Mouse (Mus musculus): Measurements from ENCODE around the gene Fgfr2.
"Not testable (repeated sequence)": the region's sequence is repeated elsewhere in the genome, so short reads cannot be mapped to it uniquely, and the experiment has no call there.

Gene Fgfr2

DNA sequence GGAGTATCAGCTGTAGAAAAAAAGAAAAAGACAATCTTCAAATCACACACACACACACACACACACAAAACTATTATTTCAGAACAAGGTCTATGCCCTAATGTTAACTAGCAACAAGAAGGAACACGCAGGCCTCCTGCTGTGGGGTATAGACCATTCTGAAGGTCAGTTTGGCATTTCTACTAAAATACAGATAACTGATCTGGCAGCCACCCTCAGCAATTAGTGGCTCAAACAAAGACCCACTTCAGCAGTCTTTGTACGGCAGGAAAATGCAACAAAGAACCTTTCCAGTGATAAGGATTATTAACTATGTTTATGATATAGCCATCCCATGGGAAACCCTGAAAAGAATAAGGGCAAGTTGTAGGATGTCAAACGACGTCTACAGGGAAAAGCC is 2586.1 kb downstream of the Fgfr2 start:
- no peak overlapping the region for H3K4me3 ChIP-seq (replicated peaks; ENCODE audit: low read length)
- TF ChIP-seq POU5F1 (IDR thresholded peaks at IDR 0.05; ENCODE audit: borderline replicate concordance, low read length), result no peak
- no peak for TF ChIP-seq CTCF (conservative IDR thresholded peaks at IDR 0.05; ENCODE audit: low read length)
- TF ChIP-seq NANOG (IDR thresholded peaks at IDR 0.05; ENCODE audit: borderline replicate concordance, low read length), result no peak
- peaks cover 95% of the 10 kb centered on the region for H3K36me3 ChIP-seq (ENCODE audit: insufficient read depth, low read length)
- peaks cover 37% of the 10 kb centered on the region for H3K4me1 ChIP-seq (replicated peaks; ENCODE audit: low read depth, low read length)
- no peaks in the 10 kb centered on the region for H3K27me3 ChIP-seq (ENCODE audit: insufficient read depth, low read length)
- no peaks in the 10 kb centered on the region for H3K9me3 ChIP-seq (ENCODE audit: low read length)

DNA sequence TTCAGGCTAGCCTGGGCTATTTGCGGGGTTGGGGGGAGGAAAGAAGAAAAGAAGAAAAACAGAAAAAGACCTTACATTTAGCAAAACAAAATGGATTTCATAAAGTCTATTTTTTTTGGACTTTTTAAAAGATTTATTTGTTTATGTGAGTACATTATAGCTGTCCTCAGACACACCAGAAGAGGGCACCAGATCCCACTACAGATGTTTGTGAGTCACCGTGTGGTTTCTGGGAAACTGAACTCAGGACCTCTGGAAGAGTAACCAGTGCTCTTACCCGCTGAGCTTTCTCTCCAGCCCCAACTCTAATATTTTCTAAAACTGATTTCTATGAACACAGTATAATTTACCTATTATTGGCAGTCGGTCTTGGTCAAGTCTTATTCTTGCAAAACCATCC is 2588.0 kb downstream of the Fgfr2 start:
- no peak overlapping the region for H3K4me3 ChIP-seq (replicated peaks; ENCODE audit: low read length)
- H3K36me3 ChIP-seq (ENCODE audit: insufficient read depth, low read length), result peaks cover 86% of the 10 kb centered on the region
- peaks cover 27% of the 10 kb centered on the region for H3K4me1 ChIP-seq (replicated peaks; ENCODE audit: low read depth, low read length)
- no peaks in the 10 kb centered on the region for H3K27me3 ChIP-seq (ENCODE audit: insufficient read depth, low read length)
- TF ChIP-seq NANOG (IDR thresholded peaks at IDR 0.05; ENCODE audit: borderline replicate concordance, low read length), result no peak
- no peak; the same call in 1 of the 2 replicates for TF ChIP-seq CTCF (conservative IDR thresholded peaks at IDR 0.05; ENCODE audit: low read length)
- TF ChIP-seq POU5F1 (IDR thresholded peaks at IDR 0.05; ENCODE audit: borderline replicate concordance, low read length), result no peak
- H3K9me3 ChIP-seq (ENCODE audit: low read length), result no peaks in the 10 kb centered on the region

DNA sequence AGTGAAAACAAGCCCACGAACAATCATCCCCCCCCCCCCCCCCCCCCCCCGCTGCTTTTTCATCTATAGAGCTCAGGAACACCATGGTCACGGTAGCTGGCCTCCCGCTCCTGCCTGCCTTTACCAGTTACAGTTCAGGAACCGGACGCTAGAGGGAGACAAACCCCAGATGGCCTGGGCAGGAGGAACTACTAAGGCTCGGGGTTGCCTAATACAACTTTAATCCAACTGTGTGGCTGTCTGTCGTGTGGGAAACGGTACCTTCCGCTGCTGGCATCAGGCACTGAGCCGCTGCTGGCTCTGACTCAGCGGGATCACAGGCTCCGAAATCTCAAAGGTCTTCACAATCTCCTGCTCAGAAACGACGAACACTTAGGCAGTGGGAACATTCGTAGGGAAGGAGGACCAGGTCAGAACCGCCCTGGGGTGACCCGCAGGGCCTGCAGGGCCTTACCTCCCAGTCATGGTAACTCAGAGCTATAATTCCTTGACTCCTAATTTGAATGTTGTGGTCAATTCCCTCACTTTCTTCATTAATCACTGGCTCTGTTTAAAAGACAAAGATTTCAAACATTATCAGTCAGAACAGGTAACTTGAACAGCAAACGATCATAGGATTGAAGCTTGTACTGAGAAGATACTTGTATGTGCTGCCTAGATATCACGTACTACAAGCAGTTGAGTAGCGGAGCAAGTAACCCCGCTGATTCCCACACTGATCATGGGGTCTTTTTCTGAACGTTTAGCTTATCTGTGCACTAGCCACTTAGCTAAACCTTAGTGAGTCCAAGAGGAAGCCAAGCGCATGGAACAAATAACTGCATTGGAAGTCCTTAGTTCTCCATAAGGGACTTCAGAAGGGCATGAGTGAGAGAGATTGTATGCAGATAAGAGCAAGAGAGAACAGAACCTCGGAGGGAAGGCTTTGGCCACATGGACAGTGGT is 2589.6 kb downstream of the Fgfr2 start:
- H3K9me3 ChIP-seq (ENCODE audit: low read length), result no peaks in the 10 kb centered on the region; the same call in 1 of the 2 replicates
- H3K4me3 ChIP-seq (replicated peaks; ENCODE audit: low read length), result peak overlapping the region; percentile 49
- H3K4me1 ChIP-seq (replicated peaks; ENCODE audit: low read depth, low read length), result peaks cover 29% of the 10 kb centered on the region
- H3K27me3 ChIP-seq (ENCODE audit: insufficient read depth, low read length), result no peaks in the 10 kb centered on the region
- no peak for TF ChIP-seq NANOG (IDR thresholded peaks at IDR 0.05; ENCODE audit: borderline replicate concordance, low read length)
- TF ChIP-seq CTCF (conservative IDR thresholded peaks at IDR 0.05; ENCODE audit: low read length), result peak; percentile 84
- peaks cover 82% of the 10 kb centered on the region for H3K36me3 ChIP-seq (ENCODE audit: insufficient read depth, low read length)

DNA sequence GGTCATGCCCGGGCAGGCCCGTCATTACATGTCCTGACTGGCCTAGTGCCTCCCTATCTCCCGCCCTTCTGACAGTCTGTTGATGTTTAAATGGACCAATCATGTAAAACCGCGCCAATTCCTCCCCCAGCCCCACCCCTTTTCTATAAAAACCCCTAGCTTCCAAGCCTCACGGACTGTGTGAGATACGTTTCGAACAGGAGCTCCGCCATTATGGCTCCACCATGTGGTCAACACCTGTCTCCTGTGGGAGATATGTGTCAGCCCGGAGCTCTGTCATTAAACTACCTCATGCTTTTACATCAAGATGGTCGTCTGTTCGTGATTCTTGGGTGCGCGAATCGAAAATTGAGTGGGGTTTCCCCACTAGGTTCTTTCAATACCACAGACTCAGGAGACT is 2592.0 kb downstream of the Fgfr2 start:
- not testable (repeated sequence) for H3K9me3 ChIP-seq (ENCODE audit: low read length); H3K4me3 ChIP-seq (replicated peaks; ENCODE audit: low read length); H3K27me3 ChIP-seq (ENCODE audit: insufficient read depth, low read length)
- Histone ChIP-seq H3K36me3 (ENCODE audit: insufficient read depth, low read length) (peaks cover 57% of the 10 kb centered on the region), H3K4me1 (replicated peaks; ENCODE audit: low read depth, low read length) (peaks cover 29% of the 10 kb centered on the region)

DNA sequence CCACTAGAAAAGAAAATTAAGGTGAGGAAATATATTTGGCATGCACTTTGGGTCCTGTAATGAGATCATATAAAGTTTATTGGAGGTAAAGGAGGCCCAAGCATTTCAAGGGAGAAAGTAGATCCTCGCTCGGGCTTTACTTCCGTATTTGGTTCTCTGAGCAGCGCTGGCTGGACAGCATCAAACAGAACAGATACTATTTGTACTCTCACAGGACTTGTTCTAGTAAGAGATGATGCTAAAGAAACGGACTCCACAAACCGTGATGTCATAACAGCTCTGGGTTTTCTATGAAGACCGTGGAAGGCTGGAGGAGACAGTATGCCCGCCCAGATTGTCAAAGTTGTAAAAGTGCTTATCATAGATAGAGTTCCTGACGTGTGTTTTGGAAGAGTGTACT is 2595.8 kb downstream of the Fgfr2 start:
- TF ChIP-seq CTCF (conservative IDR thresholded peaks at IDR 0.05; ENCODE audit: low read length) (no peak), POU5F1 (IDR thresholded peaks at IDR 0.05; ENCODE audit: borderline replicate concordance, low read length) (no peak), NANOG (IDR thresholded peaks at IDR 0.05; ENCODE audit: borderline replicate concordance, low read length) (no peak)
- Histone ChIP-seq H3K9me3 (ENCODE audit: low read length) (no peaks in the 10 kb centered on the region; the same call in 1 of the 2 replicates), H3K4me3 (replicated peaks; ENCODE audit: low read length) (no peak overlapping the region), H3K4me1 (replicated peaks; ENCODE audit: low read depth, low read length) (peaks cover 13% of the 10 kb centered on the region), H3K27me3 (ENCODE audit: insufficient read depth, low read length) (no peaks in the 10 kb centered on the region), H3K36me3 (ENCODE audit: insufficient read depth, low read length) (peaks cover 23% of the 10 kb centered on the region)

DNA sequence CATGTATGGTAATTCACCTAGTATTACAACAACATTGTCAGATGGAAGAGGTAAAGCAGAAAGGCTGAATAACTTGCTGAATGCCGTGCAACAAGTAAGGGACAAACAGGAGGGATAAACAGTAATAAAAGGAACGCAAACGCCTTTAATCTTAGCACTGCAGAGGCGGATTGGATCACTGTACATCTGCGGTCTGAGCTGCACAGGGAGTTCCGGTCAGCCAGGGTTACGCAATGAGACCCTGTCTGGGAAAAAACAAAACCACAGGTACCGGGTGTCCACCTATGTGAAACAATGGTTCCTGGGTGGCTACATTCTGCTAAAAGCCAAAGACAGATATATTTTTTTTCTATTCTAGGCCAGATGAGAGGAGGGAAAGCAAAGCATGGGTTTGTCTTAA is 2599.7 kb downstream of the Fgfr2 start:
- H3K4me1 ChIP-seq (replicated peaks; ENCODE audit: low read depth, low read length), result peaks cover 15% of the 10 kb centered on the region
- no peak for TF ChIP-seq CTCF (conservative IDR thresholded peaks at IDR 0.05; ENCODE audit: low read length)
- TF ChIP-seq NANOG (IDR thresholded peaks at IDR 0.05; ENCODE audit: borderline replicate concordance, low read length), result no peak
- no peak for TF ChIP-seq POU5F1 (IDR thresholded peaks at IDR 0.05; ENCODE audit: borderline replicate concordance, low read length)
- peaks cover 6% of the 10 kb centered on the region; the same call in 1 of the 2 replicates for H3K9me3 ChIP-seq (ENCODE audit: low read length)
- no peaks in the 10 kb centered on the region for H3K27me3 ChIP-seq (ENCODE audit: insufficient read depth, low read length)
- H3K4me3 ChIP-seq (replicated peaks; ENCODE audit: low read length), result no peak overlapping the region
- no peaks in the 10 kb centered on the region for H3K36me3 ChIP-seq (ENCODE audit: insufficient read depth, low read length)

DNA sequence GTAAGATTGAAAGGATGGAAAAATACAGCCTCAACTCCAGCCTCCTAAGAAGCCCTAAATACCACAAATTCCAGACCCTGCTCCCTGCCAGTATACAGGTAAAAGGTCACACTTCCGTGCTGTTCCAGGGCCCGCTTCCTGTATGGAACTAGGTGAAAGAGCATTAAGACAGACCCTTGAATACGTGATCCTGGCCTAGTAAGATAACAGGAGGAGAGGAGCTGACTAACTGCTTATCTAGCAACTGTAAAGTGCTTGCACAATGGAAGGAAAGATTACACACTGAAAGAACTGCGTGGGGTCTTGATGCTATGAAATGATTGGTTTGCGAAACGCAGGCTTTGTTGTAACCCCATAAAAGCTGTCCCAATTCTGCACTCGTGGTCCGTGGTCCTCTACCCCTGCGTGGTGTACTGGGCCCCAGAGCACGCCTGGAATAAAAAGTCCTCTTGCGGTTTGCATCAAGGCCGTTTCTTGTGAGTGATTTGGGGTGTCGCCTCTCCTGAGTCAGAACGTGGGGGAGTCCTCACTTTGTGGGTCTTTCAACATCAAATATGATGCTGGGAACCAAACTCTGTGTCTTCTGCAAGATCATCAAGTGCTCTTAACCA is 2602.2 kb downstream of the Fgfr2 start:
- no peak for TF ChIP-seq NANOG (IDR thresholded peaks at IDR 0.05; ENCODE audit: borderline replicate concordance, low read length)
- no peak for TF ChIP-seq POU5F1 (IDR thresholded peaks at IDR 0.05; ENCODE audit: borderline replicate concordance, low read length)
- TF ChIP-seq CTCF (conservative IDR thresholded peaks at IDR 0.05; ENCODE audit: low read length), result no peak
- peaks cover 2% of the 10 kb centered on the region; the same call in 1 of the 2 replicates for H3K36me3 ChIP-seq (ENCODE audit: insufficient read depth, low read length)
- no peaks in the 10 kb centered on the region for H3K27me3 ChIP-seq (ENCODE audit: insufficient read depth, low read length)
- peaks cover 24% of the 10 kb centered on the region for H3K4me1 ChIP-seq (replicated peaks; ENCODE audit: low read depth, low read length)
- H3K4me3 ChIP-seq (replicated peaks; ENCODE audit: low read length), result no peak overlapping the region
- H3K9me3 ChIP-seq (ENCODE audit: low read length), result peaks cover 6% of the 10 kb centered on the region; the same call in 1 of the 2 replicates

DNA sequence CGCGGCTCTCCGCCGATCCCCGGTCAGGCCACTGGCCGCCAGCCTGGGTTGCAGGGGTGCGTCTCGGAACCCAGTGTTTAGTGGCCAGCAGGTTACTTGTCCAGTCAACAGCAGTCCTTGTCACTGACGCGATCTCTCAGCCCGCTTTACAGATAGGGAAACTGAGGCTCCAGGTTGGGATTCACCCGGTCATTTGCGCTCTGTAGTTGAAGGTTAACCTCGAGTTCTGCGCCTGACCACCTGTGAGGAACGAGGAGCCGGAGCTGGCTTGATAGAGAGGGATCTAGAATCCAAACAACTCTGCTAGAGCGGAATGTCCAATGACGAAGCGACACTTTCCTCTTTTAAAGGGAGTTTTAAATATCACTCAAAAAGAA is 2603.1 kb downstream of the Fgfr2 start, which contains the start of gene Ate1:
TSS of gene Ate1 (minus strand) at position 321 of the 377 bp plus-strand sequence.
- H3K27me3 ChIP-seq (ENCODE audit: insufficient read depth, low read length), result no peaks in the 10 kb centered on the region
- TF ChIP-seq NANOG (IDR thresholded peaks at IDR 0.05; ENCODE audit: borderline replicate concordance, low read length) (no peak), POU5F1 (IDR thresholded peaks at IDR 0.05; ENCODE audit: borderline replicate concordance, low read length) (no peak), CTCF (conservative IDR thresholded peaks at IDR 0.05; ENCODE audit: low read length) (no peak)
- peaks cover 24% of the 10 kb centered on the region for H3K4me1 ChIP-seq (replicated peaks; ENCODE audit: low read depth, low read length)
- peaks cover 5% of the 10 kb centered on the region for H3K36me3 ChIP-seq (ENCODE audit: insufficient read depth, low read length)
- H3K4me3 ChIP-seq (replicated peaks; ENCODE audit: low read length), result peak within 1 kb of the TSS; percentile 98
- H3K9me3 ChIP-seq (ENCODE audit: low read length), result peaks cover 6% of the 10 kb centered on the region; the same call in 1 of the 2 replicates

All from E14TG2a.4 (cell line).